Mouse (Mus musculus): Measurements from ENCODE around the gene Lrch4. TPM values are rescaled to one million over a fixed set of nuclear protein-coding genes. Genes with fewer than 3 reads are reported as not detected.

Gene Lrch4
- 27.2 and 31.5 TPM in 2 replicates for polyA plus RNA-seq (2015; fragmentation: Nextera tagmentation; extraction: Ambion mirVana)

GRCm38 (mm10) chr5:137628498-137629305 lies at the start of gene Lrch4, which contains the start of the genes Fbxo24 and Gm20605:
Gene Lrch4, plus strand, starts transcription at chr5:137629121.
Gene Fbxo24, minus strand, starts transcription at chr5:137629002.
Gene Gm20605, plus strand, starts transcription at chr5:137629175.

GRCm38 (mm10) chr5:137600619-137601364 lies 28.1 kb upstream of the Lrch4 start, which contains the start of gene Mospd3:
Gene Mospd3, minus strand, starts transcription at chr5:137601058.

DNA sequence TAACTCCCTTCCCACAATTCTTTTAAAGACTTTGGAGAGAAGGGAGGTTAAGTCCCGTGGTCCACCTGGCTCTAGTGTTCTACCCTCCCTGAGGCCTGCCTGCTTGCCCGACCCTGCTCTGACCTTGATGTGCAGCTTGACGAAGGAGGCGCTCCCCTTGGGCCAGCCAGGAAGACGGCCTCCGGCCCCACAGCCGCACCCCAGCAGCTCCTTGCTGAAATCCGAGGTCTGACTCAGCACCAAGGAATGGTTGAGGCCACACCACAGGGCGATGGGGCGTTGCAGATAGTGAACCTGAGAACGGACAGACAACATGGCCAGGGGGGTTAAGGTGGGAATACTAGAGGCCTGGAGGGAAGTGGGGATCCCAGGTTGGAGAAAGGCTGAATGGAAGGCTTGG lies 15.4 kb upstream of the Lrch4 start, which contains the start of gene Pcolce:
Pcolce (minus strand) TSS at position 235 of the 400 bp plus-strand sequence.

DNA sequence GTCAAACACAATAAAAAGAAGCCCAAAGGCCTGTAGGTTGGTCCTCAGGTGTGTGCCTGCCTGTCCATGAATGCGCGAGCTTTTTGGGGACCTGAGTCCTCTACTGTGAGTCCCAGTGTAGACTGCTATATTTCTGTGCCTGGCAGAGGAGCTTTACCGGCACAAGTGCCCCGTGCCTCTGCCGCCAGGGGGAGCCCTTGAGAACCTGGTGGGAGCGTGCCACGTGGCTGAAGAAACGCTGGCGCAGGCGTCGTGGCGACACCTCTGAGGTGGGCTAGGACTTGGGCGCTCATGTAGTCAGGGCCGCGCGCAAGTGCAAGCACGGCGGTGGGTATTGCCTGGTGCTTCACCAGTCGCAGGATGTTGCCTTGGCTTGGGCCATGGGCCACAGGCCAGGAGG lies 12.1 kb downstream of the Lrch4 start, which contains the start of gene Sap25:
Sap25 (plus strand) TSS at position 281 of the 400 bp plus-strand sequence.

GRCm38 (mm10) chr5:137645652-137646091 lies 16.8 kb downstream of the Lrch4 start, which contains the start of gene Irs3:
Gene Irs3, minus strand, starts transcription at chr5:137645714.

DNA sequence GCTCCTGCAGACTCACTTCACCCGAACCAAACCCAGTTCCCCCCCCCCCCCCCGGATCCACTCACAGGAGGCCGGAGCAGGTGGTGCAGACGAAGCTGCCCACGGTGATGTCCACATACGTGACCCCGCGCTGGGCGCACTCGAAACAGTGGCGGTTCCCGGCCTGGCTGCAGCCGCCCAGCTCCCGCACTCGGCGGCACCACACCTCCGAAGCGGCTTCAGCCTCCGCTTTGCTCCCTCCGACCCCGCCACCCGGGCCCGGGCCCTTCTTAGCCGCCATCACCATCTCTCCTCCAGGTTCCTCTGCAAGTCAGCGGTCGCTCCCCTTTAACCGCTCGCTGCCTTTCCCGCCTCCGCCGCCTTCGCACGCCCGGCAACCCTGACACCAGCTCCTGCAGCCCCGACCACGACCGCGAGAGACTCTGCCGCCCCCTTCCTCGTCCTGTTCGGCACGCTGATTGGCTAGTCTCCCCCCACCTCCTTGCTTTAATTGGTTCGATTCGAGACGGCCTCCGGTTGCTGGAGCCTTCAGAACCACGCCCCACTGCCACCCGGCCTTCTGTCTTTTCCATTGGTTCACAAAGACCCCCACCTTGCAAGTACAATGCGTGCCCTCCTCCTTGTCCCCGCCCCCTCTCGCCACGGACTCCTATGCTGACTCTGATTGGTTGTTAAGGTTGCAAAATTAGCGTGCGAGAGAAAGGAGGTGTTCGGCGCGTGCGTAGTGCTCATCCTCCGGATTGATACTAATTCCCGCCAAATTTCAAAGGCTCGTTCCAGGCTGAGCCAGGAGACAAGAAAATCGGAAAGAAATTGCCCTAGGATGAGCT lies 55.6 kb downstream of the Lrch4 start, which contains the start of gene Agfg2:
Agfg2 (minus strand) TSS at position 433 of the 830 bp plus-strand sequence.

Other genes starting within 250 kb of the Lrch4 start
- 0.07 and 0.11 TPM in 2 replicates for gene Zan, start 152.1 kb upstream of the Lrch4 start, polyA plus RNA-seq (2015; fragmentation: Nextera tagmentation; extraction: Ambion mirVana)
- gene Pop7, start 126.6 kb upstream of the Lrch4 start, polyA plus RNA-seq (2015; fragmentation: Nextera tagmentation; extraction: Ambion mirVana), result 37.0 and 47.6 TPM in 2 replicates
- 7.4 and 11.0 TPM in 2 replicates for gene Gigyf1, start 110.6 kb upstream of the Lrch4 start, polyA plus RNA-seq (2015; fragmentation: Nextera tagmentation; extraction: Ambion mirVana)
- not detected in 2 replicates for gene Epo, start 95.9 kb upstream of the Lrch4 start, polyA plus RNA-seq (2015; fragmentation: Nextera tagmentation; extraction: Ambion mirVana)
- 376 and 471 TPM in 2 replicates for gene Gnb2, start 95.6 kb upstream of the Lrch4 start, polyA plus RNA-seq (2015; fragmentation: Nextera tagmentation; extraction: Ambion mirVana)
- gene Actl6b, start 75.6 kb upstream of the Lrch4 start, polyA plus RNA-seq (2015; fragmentation: Nextera tagmentation; extraction: Ambion mirVana), result 12.9 and 24.4 TPM in 2 replicates
- gene Tfr2, start 59.3 kb upstream of the Lrch4 start, polyA plus RNA-seq (2015; fragmentation: Nextera tagmentation; extraction: Ambion mirVana), result 5.8 and 6.5 TPM in 2 replicates
- gene Mospd3, start 28.1 kb upstream of the Lrch4 start, polyA plus RNA-seq (2015; fragmentation: Nextera tagmentation; extraction: Ambion mirVana), result 47.4 and 59.0 TPM in 2 replicates
- 331 and 534 TPM in 2 replicates for gene Pcolce, start 15.3 kb upstream of the Lrch4 start, polyA plus RNA-seq (2015; fragmentation: Nextera tagmentation; extraction: Ambion mirVana)
- gene Fbxo24, start 119 bp upstream of the Lrch4 start, polyA plus RNA-seq (2015; fragmentation: Nextera tagmentation; extraction: Ambion mirVana), result 0.40 and 0.71 TPM in 2 replicates
- 3.2 and 3.4 TPM in 2 replicates for gene Gm20605, start 54 bp downstream of the Lrch4 start, polyA plus RNA-seq (2015; fragmentation: Nextera tagmentation; extraction: Ambion mirVana)
- gene Sap25, start 12.2 kb downstream of the Lrch4 start, polyA plus RNA-seq (2015; fragmentation: Nextera tagmentation; extraction: Ambion mirVana), result 2.9 and 5.4 TPM in 2 replicates
- 0.38 and 0.50 TPM in 2 replicates for gene Irs3, start 16.6 kb downstream of the Lrch4 start, polyA plus RNA-seq (2015; fragmentation: Nextera tagmentation; extraction: Ambion mirVana)
- gene Agfg2, start 55.6 kb downstream of the Lrch4 start, polyA plus RNA-seq (2015; fragmentation: Nextera tagmentation; extraction: Ambion mirVana), result 14.8 and 23.8 TPM in 2 replicates
- gene Nyap1, start 112.5 kb downstream of the Lrch4 start, polyA plus RNA-seq (2015; fragmentation: Nextera tagmentation; extraction: Ambion mirVana), result 3.8 and 6.3 TPM in 2 replicates
- 93.4 and 119 TPM in 2 replicates for gene Tsc22d4, start 116.6 kb downstream of the Lrch4 start, polyA plus RNA-seq (2015; fragmentation: Nextera tagmentation; extraction: Ambion mirVana)
- gene Ppp1r35, start 149.7 kb downstream of the Lrch4 start, polyA plus RNA-seq (2015; fragmentation: Nextera tagmentation; extraction: Ambion mirVana), result 46.4 and 54.3 TPM in 2 replicates
- gene Mepce, start 158.5 kb downstream of the Lrch4 start, polyA plus RNA-seq (2015; fragmentation: Nextera tagmentation; extraction: Ambion mirVana), result 14.9 and 16.9 TPM in 2 replicates
- 6.2 and 7.8 TPM in 2 replicates for gene Zcwpw1, start 158.7 kb downstream of the Lrch4 start, polyA plus RNA-seq (2015; fragmentation: Nextera tagmentation; extraction: Ambion mirVana)
- 2.0 and 2.2 TPM in 2 replicates for gene Pilra, start 207.2 kb downstream of the Lrch4 start, polyA plus RNA-seq (2015; fragmentation: Nextera tagmentation; extraction: Ambion mirVana)
- 2.3 and 3.0 TPM in 2 replicates for gene Pilrb1, start 229.0 kb downstream of the Lrch4 start, polyA plus RNA-seq (2015; fragmentation: Nextera tagmentation; extraction: Ambion mirVana)
- gene Pilrb2, start 242.7 kb downstream of the Lrch4 start, polyA plus RNA-seq (2015; fragmentation: Nextera tagmentation; extraction: Ambion mirVana), result 1.9 and 2.5 TPM in 2 replicates